Mouse (Mus musculus) large intestine, adult 2 months (tissue): ENCODE results near the gene Adarb1. TPM values are rescaled to one million over a fixed set of nuclear protein-coding genes. Genes with fewer than 3 reads are reported as not detected.

Experiments used
- DNase-seq: peaks from one replicate; pipeline ENCODE4 v3.0.0-alpha.2; 2012; ENCODE audit warnings: low read depth, low spot score
- WGBS: fragments of 180-500 bp; shearing (Covaris S2); methylation state at CpG from one replicate; pipeline ENCODE4 v1.1.7; 2018; 5-methylcytosine and 5-hydroxymethylcytosine counted together
- polyA plus RNA-seq: library from polyadenylated mRNA; depleted of rRNA; stranded (reverse); fragments of >200 nt; gene quantifications from 2 replicates; pipeline ENCODE4 v1.2.3, GENCODE M21; 2012

Adarb1 gene
- polyA plus RNA-seq, 1 experiment: 0.63 TPM

DNA sequence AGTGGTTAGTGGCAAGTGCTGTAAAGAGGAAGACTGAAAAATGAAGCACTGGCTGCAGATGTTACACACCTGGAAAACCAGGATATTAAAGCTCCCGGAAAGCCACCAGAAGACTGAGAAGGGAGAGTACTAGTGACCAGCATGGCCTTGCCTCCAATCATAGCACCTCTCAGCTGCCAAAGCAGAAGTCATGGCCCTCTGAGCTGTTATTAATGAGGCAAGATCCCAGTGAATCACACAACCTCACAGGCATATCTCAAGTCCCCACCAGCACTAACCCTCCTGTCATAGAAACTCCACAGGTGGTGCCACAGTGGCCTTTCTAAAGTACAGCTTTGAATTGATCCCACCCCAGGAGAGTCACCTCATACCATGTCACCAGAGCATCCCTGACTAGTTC is 22.1 kb downstream of the Adarb1 start:
- WGBS: 93% methylated on average over 1 of the region's 1 CpGs
- DNase-seq: no peak

GRCm38 (mm10) chr10:77391072-77391471 is 27.0 kb downstream of the Adarb1 start:
- no peak for DNase-seq
- 76% methylated on average over 6 of the region's 6 CpGs for WGBS

- DNase-seq: no peak
- 84% methylated on average over 1 of the region's 1 CpGs for WGBS
Observed at GRCm38 (mm10) chr10:77387558-77387957, 30.5 kb downstream of the Adarb1 start.

GRCm38 (mm10) chr10:77385731-77386130 is 32.3 kb downstream of the Adarb1 start:
- WGBS: 63% methylated on average over 4 of the region's 4 CpGs
- DNase-seq: no peak

- WGBS: 84% methylated on average over 8 of the region's 8 CpGs
- DNase-seq: no peak
Observed at GRCm38 (mm10) chr10:77383045-77383444, 35.0 kb downstream of the Adarb1 start.

DNA sequence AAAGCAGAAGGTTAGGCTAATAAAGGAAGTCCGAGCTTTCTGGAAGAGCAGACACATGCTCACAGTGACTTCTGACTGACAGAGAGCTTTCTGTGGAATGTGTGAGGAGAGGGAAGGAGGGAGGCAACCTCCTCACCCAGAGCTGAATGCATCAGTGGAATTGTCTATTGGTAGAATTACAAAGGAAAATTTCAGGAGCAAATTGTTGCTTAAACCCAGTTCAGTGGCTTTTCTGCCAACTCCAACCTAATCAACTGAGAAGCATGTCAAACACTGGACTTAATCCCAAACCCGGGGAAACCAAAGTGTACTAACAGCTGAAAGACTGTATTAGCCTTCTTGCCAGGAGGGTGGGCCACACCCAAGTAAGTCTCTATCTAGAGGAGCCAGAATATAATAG is 36.9 kb downstream of the Adarb1 start:
- 27% methylated on average over 2 of the region's 2 CpGs for WGBS
- DNase-seq: no peak

- WGBS: 50% methylated on average over 6 of the region's 6 CpGs
- no peak for DNase-seq
Observed at GRCm38 (mm10) chr10:77380716-77381115, 37.4 kb downstream of the Adarb1 start.

DNA sequence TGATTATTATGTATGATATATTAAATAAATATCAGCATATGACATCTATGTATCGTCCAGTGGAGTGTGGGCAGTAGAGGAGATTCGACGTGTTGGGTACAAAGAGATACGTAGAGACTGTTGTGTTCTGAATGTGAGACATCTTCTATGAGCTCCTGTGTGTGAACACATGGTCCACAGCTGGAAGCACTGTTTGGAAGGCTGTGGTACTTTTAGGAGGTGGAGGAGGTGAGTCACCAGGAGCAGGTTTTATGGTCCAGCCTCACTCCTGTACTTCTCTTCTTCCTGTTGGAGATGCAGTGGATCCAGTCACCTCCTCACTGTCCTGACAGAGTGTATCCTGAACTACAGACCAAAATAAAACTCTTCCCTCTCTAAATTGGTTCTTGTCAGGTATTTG is 38.9 kb downstream of the Adarb1 start:
- DNase-seq: no peak
- WGBS: 96% methylated on average over 4 of the region's 4 CpGs

DNA sequence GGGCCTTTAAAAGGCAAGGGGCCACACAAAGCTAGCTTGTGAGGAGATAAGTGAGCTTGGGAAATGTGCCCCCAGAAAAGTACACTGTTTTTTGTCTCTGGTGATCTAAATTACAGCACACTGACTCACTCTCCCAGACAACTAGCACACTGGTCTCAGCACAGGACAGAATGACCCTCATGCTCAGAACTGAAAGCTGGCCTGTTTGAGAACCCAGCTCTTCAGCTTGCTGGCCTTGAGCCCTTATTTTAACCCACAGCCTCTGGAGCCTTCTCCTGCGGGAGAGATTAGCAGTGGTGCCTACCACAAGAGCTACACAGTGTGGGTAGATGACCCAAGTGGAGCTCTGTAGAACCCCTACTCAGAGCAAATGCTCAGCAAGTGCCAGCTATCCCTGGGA is 42.0 kb downstream of the Adarb1 start:
- no peak for DNase-seq
- 86% methylated on average over 1 of the region's 1 CpGs for WGBS

GRCm38 (mm10) chr10:77374948-77375347 is 43.1 kb downstream of the Adarb1 start:
- no peak for DNase-seq
- 77% methylated on average over 1 of the region's 1 CpGs for WGBS

- DNase-seq: no peak
- WGBS: 73% methylated on average over 5 of the region's 5 CpGs
Observed at GRCm38 (mm10) chr10:77374407-77374806, 43.7 kb downstream of the Adarb1 start.

DNA sequence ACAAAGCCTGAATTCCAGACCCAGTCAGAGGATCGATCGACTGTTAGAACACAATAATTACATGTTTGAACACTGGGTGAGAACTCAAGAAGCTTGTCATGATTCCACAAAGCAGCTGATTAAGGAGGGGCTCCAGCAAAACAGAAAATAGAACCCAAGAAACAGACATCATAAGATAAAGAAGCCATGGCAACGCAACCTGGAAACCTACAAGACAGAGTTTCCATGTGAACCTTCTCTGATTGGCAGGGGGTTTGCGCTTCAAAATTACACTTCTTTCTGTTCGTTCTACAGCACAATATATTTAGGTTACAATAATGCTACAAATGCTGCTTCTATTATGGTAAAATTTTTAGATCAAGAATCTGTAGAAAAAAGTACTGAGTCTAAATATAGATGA is 47.9 kb downstream of the Adarb1 start:
- WGBS: 88% methylated on average over 5 of the region's 5 CpGs
- no peak for DNase-seq

GRCm38 (mm10) chr10:77367973-77368372 is 50.1 kb downstream of the Adarb1 start:
- DNase-seq: no peak
- WGBS: 42% methylated on average over 6 of the region's 6 CpGs

DNA sequence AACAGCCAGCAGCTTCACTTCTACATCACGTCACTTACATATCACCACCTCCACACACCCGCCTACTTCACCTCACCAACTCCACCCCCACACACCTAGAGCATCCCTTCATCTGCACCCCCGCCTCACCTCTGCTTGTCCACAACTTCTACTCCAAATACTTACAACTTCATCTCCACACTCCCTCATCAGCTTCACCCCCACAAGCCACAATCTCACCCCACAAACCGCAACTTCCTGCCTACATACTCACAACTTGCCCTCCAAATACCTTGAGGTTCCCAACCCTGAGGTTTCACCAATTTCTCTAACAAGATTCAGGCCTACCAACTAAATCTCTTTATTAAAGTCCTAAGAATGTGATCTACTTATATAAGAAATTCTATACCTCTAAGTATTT is 51.1 kb downstream of the Adarb1 start:
- DNase-seq: no peak
- 89% methylated on average over 4 of the region's 4 CpGs for WGBS

DNA sequence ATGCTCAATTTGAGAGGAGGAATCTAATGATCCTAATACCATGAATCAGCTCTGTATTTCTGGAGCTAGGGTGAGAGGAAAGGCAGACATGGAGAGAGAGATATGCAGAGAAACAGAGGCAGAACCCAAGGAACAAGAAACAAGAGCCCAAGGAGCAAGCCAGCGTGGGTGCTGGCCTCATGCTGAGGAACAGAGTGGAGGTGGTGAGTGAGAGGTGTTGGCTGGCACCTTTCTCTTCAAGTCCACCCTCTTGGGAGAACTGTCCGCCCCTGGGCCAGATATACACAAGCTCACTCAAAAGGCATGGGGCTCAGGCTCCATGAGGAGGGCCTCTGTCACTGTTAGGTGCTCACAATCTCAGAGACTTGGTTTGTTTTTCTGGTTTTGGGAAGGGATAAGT is 52.9 kb downstream of the Adarb1 start:
- 86% methylated on average over 2 of the region's 2 CpGs for WGBS
- no peak for DNase-seq

- 54% methylated on average over 2 of the region's 2 CpGs for WGBS
- no peak for DNase-seq
Observed at GRCm38 (mm10) chr10:77360486-77360885, 57.6 kb downstream of the Adarb1 start.

DNA sequence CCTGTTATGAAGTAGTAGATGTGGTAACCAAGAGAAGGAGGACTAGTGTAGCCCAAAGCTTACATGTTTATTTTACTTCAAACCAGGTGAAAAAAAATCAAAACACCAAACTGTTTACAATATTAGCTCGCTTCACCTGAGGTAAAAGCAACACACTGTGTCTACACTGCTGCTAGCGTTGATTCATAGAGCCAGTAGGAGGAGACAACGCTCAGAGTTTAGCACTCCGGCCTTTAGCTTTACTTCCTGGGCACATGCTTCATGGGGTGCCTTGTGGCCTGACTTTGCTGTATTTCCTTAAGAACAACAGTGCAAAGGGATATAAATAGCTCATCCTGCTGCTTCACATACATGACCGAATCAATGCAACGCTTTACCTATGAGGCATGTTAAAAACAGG is 60.1 kb downstream of the Adarb1 start:
- DNase-seq: no peak
- 80% methylated on average over 6 of the region's 6 CpGs for WGBS

- DNase-seq: peak; percentile 11
- 77% methylated on average over 6 of the region's 6 CpGs for WGBS
Observed at GRCm38 (mm10) chr10:77353031-77353745, 64.9 kb downstream of the Adarb1 start.

GRCm38 (mm10) chr10:77342842-77343241 is 75.2 kb downstream of the Adarb1 start:
- no peak for DNase-seq
- WGBS: 59% methylated on average over 3 of the region's 3 CpGs

DNA sequence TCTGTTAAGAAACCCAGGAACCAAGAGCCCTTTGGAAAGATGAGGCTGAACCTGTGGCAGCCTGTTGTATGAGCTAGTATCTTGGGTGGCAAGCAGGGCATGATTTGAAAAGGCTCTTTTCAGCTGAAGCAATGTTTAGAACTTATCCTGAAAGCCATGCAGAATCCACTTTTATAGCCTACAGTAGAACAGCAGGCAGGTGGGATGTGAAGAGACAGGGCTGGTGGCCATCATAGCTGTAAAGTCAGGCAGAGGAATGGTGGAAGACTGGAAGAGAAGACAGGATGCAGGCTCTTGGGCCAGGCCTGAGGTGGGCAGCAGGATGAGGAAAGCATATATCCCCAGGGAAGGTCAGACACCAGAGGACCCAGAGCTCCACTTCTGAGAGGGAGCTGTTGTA is 76.4 kb downstream of the Adarb1 start:
- DNase-seq: no peak

- no peak for DNase-seq
- 81% methylated on average over 4 of the region's 4 CpGs for WGBS
Observed at GRCm38 (mm10) chr10:77341059-77341458, 77.0 kb downstream of the Adarb1 start.

GRCm38 (mm10) chr10:77339871-77340341 is 78.2 kb downstream of the Adarb1 start:
- DNase-seq: no peak
- WGBS: 17% methylated on average over 18 of the region's 18 CpGs
